Mouse (Mus musculus) cerebellum, adult (tissue): Measurements from ENCODE around the gene Daw1.

Source experiments
- ATAC-seq: cut with Nextera tagmentation; 2 replicates; pipeline ENCODE4 v1.9.2; 2017; ENCODE audit warnings: mild to moderate bottlenecking, moderate library complexity, mixed read lengths; ENCODE audit not compliant: insufficient number of reproducible peaks, low FRiP score, low TSS enrichment

Daw1 gene

DNA sequence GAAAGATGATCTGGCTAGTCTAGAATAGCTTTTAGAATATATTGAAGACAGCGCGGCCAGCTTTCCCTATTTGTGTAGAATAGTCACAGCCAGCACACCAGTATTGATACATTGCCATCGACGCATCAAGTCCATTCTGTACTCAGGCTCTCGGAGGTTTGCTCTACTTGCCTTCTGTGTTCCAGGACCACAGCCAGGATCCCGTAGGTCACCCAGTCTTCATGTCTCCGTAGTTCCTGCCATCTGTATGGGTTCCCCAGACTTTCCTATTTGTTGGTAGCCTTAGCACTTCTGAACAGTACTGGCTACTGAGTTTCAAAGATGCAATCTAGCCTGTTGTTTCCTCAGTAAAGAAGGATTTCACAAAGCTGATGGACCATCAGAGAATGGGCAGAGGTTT lies 20.0 kb downstream of the Daw1 start:
- peak; percentile 45; the same call in 1 of the 2 replicates for ATAC-seq

GRCm38 (mm10) chr1:83181418-83181817 lies 21.9 kb downstream of the Daw1 start:
- ATAC-seq: peak; percentile 65

GRCm38 (mm10) chr1:83187154-83187553 lies 27.6 kb downstream of the Daw1 start:
- no peak for ATAC-seq

GRCm38 (mm10) chr1:83209981-83210380 lies 50.4 kb downstream of the Daw1 start:
- no peak for ATAC-seq

- peak; percentile 31; the same call in 1 of the 2 replicates for ATAC-seq
Observed at GRCm38 (mm10) chr1:83218260-83218659, 58.7 kb downstream of the Daw1 start.

DNA sequence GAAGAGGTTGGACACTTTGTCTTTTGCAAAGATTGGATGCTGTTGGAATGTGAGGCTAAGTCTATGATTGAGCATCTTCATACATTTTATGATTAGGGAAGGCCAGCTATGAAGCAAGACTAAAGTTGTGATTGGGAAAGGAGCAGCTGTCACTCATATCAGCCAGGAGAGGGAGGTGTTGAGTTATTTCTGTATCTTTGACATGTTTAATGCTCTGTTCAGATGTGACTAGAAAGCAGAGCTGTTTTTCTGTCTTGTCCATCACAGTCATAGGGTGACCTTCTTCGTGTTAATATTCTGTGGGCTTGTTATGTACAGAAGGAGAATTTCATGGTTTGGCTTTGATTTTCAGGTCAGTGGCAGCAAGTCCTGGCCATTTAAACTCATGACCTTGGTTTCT lies 63.5 kb downstream of the Daw1 start:
- ATAC-seq: no peak

DNA sequence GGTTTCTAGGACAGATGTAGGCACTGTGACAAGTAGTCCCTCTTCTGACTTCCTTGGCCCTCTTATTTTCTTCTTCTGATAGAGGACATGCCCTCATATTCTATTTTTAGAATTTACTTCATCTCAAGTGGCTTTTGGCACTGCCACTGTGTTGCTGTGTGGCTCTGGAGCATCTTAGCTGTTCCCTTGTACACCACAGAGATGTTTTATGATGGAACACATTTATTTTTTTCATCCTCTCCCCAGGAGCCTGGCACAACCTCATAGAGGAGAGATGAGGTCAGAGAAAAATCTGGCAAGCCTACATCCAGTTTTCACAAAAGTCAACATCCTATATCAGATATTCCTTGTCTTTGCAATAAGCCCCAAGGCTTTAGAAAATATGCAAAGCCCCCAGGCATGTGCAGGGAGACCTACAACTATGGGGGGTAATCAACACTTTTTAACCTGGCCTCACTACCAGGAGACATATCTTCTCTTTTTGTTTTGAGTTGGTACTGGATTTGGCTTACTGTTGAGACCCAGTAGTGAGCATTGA lies 64.9 kb downstream of the Daw1 start:
- peak; percentile 87 for ATAC-seq

DNA sequence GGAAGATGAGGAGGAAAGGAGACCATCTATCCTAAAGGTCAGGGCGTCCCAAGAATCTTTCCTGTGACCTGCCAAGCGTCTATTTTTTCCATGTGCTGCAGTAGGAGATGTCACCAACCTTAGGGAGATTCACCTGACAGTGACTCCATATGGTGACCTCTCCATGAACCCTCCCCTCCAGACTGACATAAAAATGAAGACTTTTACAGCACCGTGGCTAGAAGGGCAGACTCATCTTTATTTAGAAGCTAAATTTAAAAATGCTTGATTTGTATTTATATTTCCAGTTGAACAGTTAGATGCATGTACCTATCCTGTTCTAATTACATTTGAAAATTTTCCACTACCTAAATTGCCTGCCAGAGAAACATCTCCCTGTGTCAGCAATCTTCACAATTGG lies 68.4 kb downstream of the Daw1 start:
- ATAC-seq: peak; percentile 77

GRCm38 (mm10) chr1:83248235-83248746 lies 88.7 kb downstream of the Daw1 start:
- peak; percentile 98 for ATAC-seq

DNA sequence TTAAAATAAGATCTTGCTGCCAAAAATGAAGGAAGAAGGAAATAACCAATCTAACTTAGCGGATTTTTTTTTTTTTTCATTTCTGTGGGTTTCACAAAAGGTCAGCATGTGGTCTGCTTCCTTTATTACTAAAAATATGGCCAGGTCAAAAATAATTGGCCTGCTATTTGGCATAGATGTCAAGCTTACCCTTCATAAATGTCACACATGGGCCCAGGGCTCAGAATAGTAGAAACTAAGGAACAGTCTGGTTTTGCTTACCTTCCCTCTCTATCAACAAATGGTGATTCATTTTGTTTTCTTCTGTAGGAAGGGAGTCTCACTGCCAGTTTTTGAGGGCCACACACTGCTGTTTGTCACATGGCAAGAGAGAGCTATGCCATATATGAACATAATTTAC lies 92.2 kb downstream of the Daw1 start:
- ATAC-seq: no peak
